Mouse (Mus musculus) limb, embryonic 12.5 days (tissue): ENCODE measurements around the gene Tmem37. TPM values are rescaled to one million over a fixed set of nuclear protein-coding genes. Genes with fewer than 3 reads are reported as not detected.
A peak's percentile ranks its signal among the peaks of the same experiment; 100 is the strongest.

Experiments used
- ATAC-seq: fragments of 200-750 bp; cut with Nextera tagmentation; 2 replicates; pipeline ENCODE4 v1.8.0; 2017; ENCODE audit warnings: low read depth, moderate TSS enrichment; ENCODE audit not compliant: insufficient number of reproducible peaks, insufficient read depth, low FRiP score, low TSS enrichment
- H3K27ac ChIP-seq: fragments of 300-500 bp; sonication (generic); 2 replicates; pipeline ENCODE4 v1.5.1; 2016; ENCODE audit warnings: mild to moderate bottlenecking, moderate library complexity
- H3K27me3 ChIP-seq: fragments of 300-500 bp; sonication (generic); 2 replicates; pipeline ENCODE4 v1.6.1; 2016; ENCODE audit warnings: mild to moderate bottlenecking, moderate library complexity
- H3K36me3 ChIP-seq: fragments of 300-500 bp; sonication (generic); 2 replicates; pipeline ENCODE4 v1.6.1; 2016; ENCODE audit warnings: mild to moderate bottlenecking, moderate library complexity
- H3K4me1 ChIP-seq: fragments of 300-500 bp; sonication (generic); replicated peaks from 2 replicates; pipeline ENCODE4 v1.6.1; 2016
- H3K4me2 ChIP-seq: fragments of 300-500 bp; sonication (generic); 2 replicates; pipeline ENCODE4 v1.6.1; 2016; ENCODE audit warnings: mild to moderate bottlenecking, moderate library complexity
- H3K4me3 ChIP-seq: fragments of 300-500 bp; sonication (generic); replicated peaks from 2 replicates; pipeline ENCODE4 v1.5.1; 2016; ENCODE audit warnings: mild to moderate bottlenecking
- H3K9ac ChIP-seq: fragments of 300-500 bp; sonication (generic); replicated peaks from 2 replicates; pipeline ENCODE4 v1.6.1; 2016; ENCODE audit warnings: mild to moderate bottlenecking, moderate library complexity
- H3K9me3 ChIP-seq: fragments of 300-500 bp; sonication (generic); 2 replicates; pipeline ENCODE4 v1.6.1; 2016; ENCODE audit warnings: mild to moderate bottlenecking, moderate library complexity
- WGBS: fragments of 180-500 bp; shearing (Covaris S2); methylation state at CpG from one replicate; pipeline ENCODE4 v1.1.7; 2016; 5-methylcytosine and 5-hydroxymethylcytosine counted together
- polyA plus RNA-seq: library from polyadenylated mRNA; unstranded; fragments of >200 nt; fragmentation: Nextera tagmentation; extraction: Ambion mirVana; gene quantifications from 2 replicates; pipeline ENCODE4 v1.2.1, GENCODE M21; 2016

The Tmem37 gene
- polyA plus RNA-seq, 1 experiment from 2014 or later, result 2.6 TPM

- Histone ChIP-seq H3K36me3 (no peaks in the 10 kb centered on the region), H3K4me2 (no peak overlapping the region), H3K4me1 (no peaks in the 10 kb centered on the region), H3K27me3 (no peaks in the 10 kb centered on the region), H3K9ac (no peak overlapping the region), H3K4me3 (no peak overlapping the region), H3K9me3 (no peaks in the 10 kb centered on the region), H3K27ac (no peak overlapping the region)
- WGBS, result 46% methylated on average over 10 of the region's 10 CpGs
- ATAC-seq, result 0 out of 2 replicates have a peak, but pooled peaks have one; percentile 69
Measured at GRCm38 (mm10) chr1:120032804-120033468, 40.9 kb downstream of the Tmem37 start.

DNA sequence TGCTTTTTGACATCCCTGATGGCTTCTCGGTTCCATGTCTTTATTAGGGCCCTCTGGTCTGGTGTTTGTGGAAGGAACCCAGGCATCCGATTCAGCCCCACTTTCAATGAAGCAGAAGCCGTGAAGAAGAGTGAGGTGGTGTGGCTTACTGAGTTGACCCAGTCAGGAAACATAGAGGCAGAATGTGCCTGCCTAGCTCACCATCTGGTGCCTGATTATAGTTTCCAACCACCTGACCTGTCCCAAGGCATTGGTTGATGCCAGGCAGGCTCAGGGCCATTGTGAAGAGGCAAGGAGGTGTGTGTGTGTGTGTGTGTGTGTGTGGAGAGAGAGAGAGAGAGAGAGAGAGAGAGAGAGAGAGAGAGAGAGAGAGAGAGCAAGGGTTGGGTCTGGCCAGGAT is 43.4 kb downstream of the Tmem37 start:
- Histone ChIP-seq H3K27ac (no peak overlapping the region), H3K9ac (no peak overlapping the region), H3K4me2 (no peak overlapping the region), H3K4me1 (no peaks in the 10 kb centered on the region), H3K36me3 (no peaks in the 10 kb centered on the region), H3K27me3 (no peaks in the 10 kb centered on the region), H3K4me3 (no peak overlapping the region), H3K9me3 (no peaks in the 10 kb centered on the region)
- 74% methylated on average over 3 of the region's 3 CpGs for WGBS
- ATAC-seq, result no peak

- Histone ChIP-seq H3K4me3 (no peak overlapping the region), H3K9ac (no peak overlapping the region), H3K4me2 (no peak overlapping the region), H3K27me3 (no peaks in the 10 kb centered on the region), H3K4me1 (peaks cover 5% of the 10 kb centered on the region), H3K36me3 (no peaks in the 10 kb centered on the region), H3K9me3 (no peaks in the 10 kb centered on the region), H3K27ac (no peak overlapping the region)
- 77% methylated on average over 4 of the region's 4 CpGs for WGBS
- ATAC-seq, result no peak
Measured at GRCm38 (mm10) chr1:120027693-120028092, 46.2 kb downstream of the Tmem37 start.

GRCm38 (mm10) chr1:120025050-120025439 is 48.8 kb downstream of the Tmem37 start:
- H3K4me3 ChIP-seq, result no peak overlapping the region
- 26% methylated on average over 2 of the region's 2 CpGs for WGBS
- H3K4me1 ChIP-seq, result peaks cover 5% of the 10 kb centered on the region
- H3K27me3 ChIP-seq, result no peaks in the 10 kb centered on the region
- no peaks in the 10 kb centered on the region for H3K36me3 ChIP-seq
- no peak overlapping the region for H3K27ac ChIP-seq
- ATAC-seq, result no peak
- no peaks in the 10 kb centered on the region for H3K9me3 ChIP-seq
- no peak overlapping the region for H3K9ac ChIP-seq
- H3K4me2 ChIP-seq, result no peak overlapping the region

DNA sequence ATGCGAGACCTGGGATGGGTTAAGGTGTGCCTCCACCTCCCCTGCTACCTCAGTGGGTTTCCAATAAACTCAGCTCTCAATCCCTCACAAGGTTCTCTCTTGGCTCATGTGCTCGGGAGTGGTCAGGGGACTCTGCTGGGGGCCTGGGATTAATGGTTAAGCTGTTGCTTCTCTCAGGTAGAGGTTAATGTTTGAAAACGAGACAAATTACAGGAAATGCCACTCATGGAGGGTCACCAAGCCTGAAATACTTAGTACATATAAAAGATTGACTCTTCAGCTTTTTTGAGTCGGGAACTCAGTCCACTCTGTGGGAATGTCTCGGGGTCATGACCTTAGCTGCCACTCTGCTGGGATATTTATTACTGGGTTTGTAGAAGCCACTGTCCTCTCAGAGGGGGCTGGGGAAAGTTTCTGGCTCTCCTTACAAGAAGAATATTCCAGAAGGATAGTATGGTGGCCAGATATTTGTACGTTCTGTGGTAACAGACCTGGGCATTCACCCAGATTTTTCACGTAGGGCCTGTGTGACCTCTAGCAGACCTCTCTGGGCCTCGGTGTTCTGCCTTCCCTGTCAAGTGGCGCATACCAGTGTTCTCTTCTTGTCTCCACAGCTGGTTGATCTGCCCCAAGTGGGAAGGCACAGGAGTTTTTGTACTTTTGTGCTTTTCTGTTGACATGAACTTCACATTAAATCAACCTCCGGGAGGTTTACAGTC is 49.4 kb downstream of the Tmem37 start:
- WGBS, result 56% methylated on average over 10 of the region's 10 CpGs
- H3K4me2 ChIP-seq, result no peak overlapping the region
- H3K36me3 ChIP-seq, result no peaks in the 10 kb centered on the region
- H3K4me1 ChIP-seq, result peaks cover 5% of the 10 kb centered on the region
- no peaks in the 10 kb centered on the region for H3K27me3 ChIP-seq
- no peaks in the 10 kb centered on the region for H3K9me3 ChIP-seq
- H3K27ac ChIP-seq, result no peak overlapping the region
- no peak overlapping the region for H3K9ac ChIP-seq
- ATAC-seq, result no peak
- no peak overlapping the region for H3K4me3 ChIP-seq

GRCm38 (mm10) chr1:120021951-120022350 is 51.9 kb downstream of the Tmem37 start:
- no peak overlapping the region for H3K27ac ChIP-seq
- H3K27me3 ChIP-seq, result no peaks in the 10 kb centered on the region
- no peak overlapping the region for H3K4me2 ChIP-seq
- peaks cover 5% of the 10 kb centered on the region for H3K4me1 ChIP-seq
- H3K4me3 ChIP-seq, result no peak overlapping the region
- ATAC-seq, result no peak
- 87% methylated on average over 17 of the region's 17 CpGs for WGBS
- H3K36me3 ChIP-seq, result no peaks in the 10 kb centered on the region
- no peak overlapping the region for H3K9ac ChIP-seq
- H3K9me3 ChIP-seq, result no peaks in the 10 kb centered on the region

DNA sequence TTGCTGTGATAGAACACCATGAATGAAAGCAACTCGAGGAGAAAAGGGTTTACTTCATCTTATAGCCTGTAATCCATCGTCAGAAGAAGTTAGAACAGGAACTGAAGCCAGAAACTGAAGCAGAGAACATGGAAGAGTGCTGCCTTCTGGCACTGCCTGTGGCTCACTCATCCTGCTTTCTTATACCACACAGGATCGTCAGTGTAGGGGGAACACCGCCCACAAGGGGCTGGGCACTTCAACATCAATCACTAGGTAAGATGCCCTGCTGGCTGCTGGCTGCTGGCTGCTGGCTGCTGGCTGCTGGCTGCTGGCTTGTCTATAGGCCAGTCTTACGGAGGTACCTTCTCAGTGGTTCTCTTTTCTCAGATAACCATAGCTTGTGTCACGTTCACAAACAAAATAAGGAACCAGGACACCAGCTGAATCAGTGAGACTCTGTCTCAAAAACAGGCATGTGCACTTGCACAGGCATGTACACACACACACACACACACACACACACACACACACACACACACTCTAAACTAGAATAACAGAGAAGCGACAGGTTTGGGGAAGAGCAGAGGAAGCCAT is 53.5 kb downstream of the Tmem37 start:
- H3K4me3 ChIP-seq, result no peak overlapping the region
- H3K27ac ChIP-seq, result no peak overlapping the region
- WGBS, result 65% methylated on average over 7 of the region's 7 CpGs
- peaks cover 5% of the 10 kb centered on the region for H3K4me1 ChIP-seq
- H3K36me3 ChIP-seq, result no peaks in the 10 kb centered on the region
- no peak overlapping the region for H3K9ac ChIP-seq
- H3K9me3 ChIP-seq, result no peaks in the 10 kb centered on the region
- H3K27me3 ChIP-seq, result no peaks in the 10 kb centered on the region
- no peak overlapping the region for H3K4me2 ChIP-seq
- no peak for ATAC-seq

GRCm38 (mm10) chr1:120019428-120019827 is 54.4 kb downstream of the Tmem37 start:
- 97% methylated on average over 12 of the region's 12 CpGs for WGBS

DNA sequence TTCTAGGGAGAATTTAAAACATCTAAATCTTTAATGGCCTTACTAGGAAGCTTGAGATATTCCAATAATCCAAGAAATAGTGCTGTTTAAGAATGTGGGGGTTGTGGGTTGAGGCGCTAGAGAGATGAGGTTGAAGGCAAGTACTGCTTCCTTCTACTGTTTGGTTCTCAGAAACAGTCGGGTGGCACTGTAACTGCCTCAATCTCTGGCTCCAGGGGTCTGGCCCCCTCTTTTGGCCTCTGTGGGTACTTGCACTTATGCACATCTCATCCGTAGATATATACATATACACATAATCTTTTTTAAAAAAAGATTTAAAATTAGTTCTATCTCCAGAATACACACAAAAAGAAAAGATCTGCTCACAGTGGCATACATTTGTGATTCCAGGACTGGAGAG is 55.0 kb downstream of the Tmem37 start:
- Histone ChIP-seq H3K9me3 (no peaks in the 10 kb centered on the region), H3K4me1 (no peaks in the 10 kb centered on the region), H3K4me2 (no peak overlapping the region), H3K9ac (no peak overlapping the region), H3K36me3 (no peaks in the 10 kb centered on the region), H3K4me3 (no peak overlapping the region), H3K27me3 (no peaks in the 10 kb centered on the region; the same call in 1 of the 2 replicates), H3K27ac (no peak overlapping the region)
- 64% methylated on average over 3 of the region's 3 CpGs for WGBS
- ATAC-seq, result no peak

More at GRCm38 (mm10) chr1:120019428-120019827, 54.4 kb downstream of the Tmem37 start:
- Histone ChIP-seq H3K4me1 (peaks cover 4% of the 10 kb centered on the region), H3K4me2 (no peak overlapping the region), H3K36me3 (no peaks in the 10 kb centered on the region), H3K4me3 (no peak overlapping the region), H3K9ac (no peak overlapping the region), H3K27me3 (no peaks in the 10 kb centered on the region; the same call in 1 of the 2 replicates), H3K27ac (no peak overlapping the region), H3K9me3 (no peaks in the 10 kb centered on the region)
- ATAC-seq, result no peak
